Mouse (Mus musculus): ENCODE data around the gene Crebzf. TPM values are rescaled to one million over a fixed set of nuclear protein-coding genes. Genes with fewer than 3 reads are reported as not detected.
A peak's percentile ranks its signal among the peaks of the same experiment; 100 is the strongest.

The Crebzf gene
- polyA plus RNA-seq, 1 experiment from 2014 or later, result 53.5 TPM

GRCm38 (mm10) chr7:90460930-90461329 lies 18.4 kb downstream of the Crebzf start:
- 16% methylated on average over 14 of the region's 14 CpGs for WGBS
- ATAC-seq (replicated peaks; ENCODE audit: insufficient number of reproducible peaks, low FRiP score, low TSS enrichment, low read depth) (no peak), DNase-seq (ENCODE audit: low spot score) (peak; percentile 37)
- Histone ChIP-seq H3K4me2 (ENCODE audit: low read depth, low read length) (no peak overlapping the region), H3K9me3 (replicated peaks; ENCODE audit: control insufficient read depth, low read length) (no peaks in the 10 kb centered on the region), H3K27me3 (ENCODE audit: control insufficient read depth, insufficient read depth, low read length) (no peaks in the 10 kb centered on the region), H3K9ac (replicated peaks; ENCODE audit: low read length) (no peak overlapping the region), H3K4me3 (ENCODE audit: low read depth, low read length) (no peak overlapping the region), H3K4me1 (ENCODE audit: control insufficient read depth, insufficient read depth, low read length) (no peaks in the 10 kb centered on the region; the same call in 1 of the 2 replicates), H3K36me3 (replicated peaks; ENCODE audit: control insufficient read depth, insufficient read depth, low read depth, low read length) (no peaks in the 10 kb centered on the region), H3K27ac (replicated peaks; ENCODE audit: low read depth, low read length) (no peak overlapping the region)

GRCm38 (mm10) chr7:90461441-90461840 lies 18.9 kb downstream of the Crebzf start:
- Histone ChIP-seq H3K9me3 (replicated peaks; ENCODE audit: control insufficient read depth, low read length) (no peaks in the 10 kb centered on the region), H3K4me2 (ENCODE audit: low read depth, low read length) (no peak overlapping the region), H3K36me3 (replicated peaks; ENCODE audit: control insufficient read depth, insufficient read depth, low read depth, low read length) (no peaks in the 10 kb centered on the region), H3K4me1 (ENCODE audit: control insufficient read depth, insufficient read depth, low read length) (no peaks in the 10 kb centered on the region; the same call in 1 of the 2 replicates), H3K4me3 (ENCODE audit: low read depth, low read length) (no peak overlapping the region), H3K27me3 (ENCODE audit: control insufficient read depth, insufficient read depth, low read length) (no peaks in the 10 kb centered on the region), H3K27ac (replicated peaks; ENCODE audit: low read depth, low read length) (no peak overlapping the region), H3K9ac (replicated peaks; ENCODE audit: low read length) (no peak overlapping the region)
- ATAC-seq (replicated peaks; ENCODE audit: insufficient number of reproducible peaks, low FRiP score, low TSS enrichment, low read depth) (no peak), DNase-seq (ENCODE audit: low spot score) (no peak)
- 92% methylated on average over 5 of the region's 5 CpGs for WGBS

- H3K27me3 ChIP-seq (ENCODE audit: control insufficient read depth, insufficient read depth, low read length), result peaks cover 2% of the 10 kb centered on the region; the same call in 1 of the 2 replicates
- no peak overlapping the region for H3K9ac ChIP-seq (replicated peaks; ENCODE audit: low read length)
- WGBS, result 56% methylated on average over 2 of the region's 2 CpGs
- no peak overlapping the region for H3K4me2 ChIP-seq (ENCODE audit: low read depth, low read length)
- H3K4me3 ChIP-seq (ENCODE audit: low read depth, low read length), result no peak overlapping the region
- ATAC-seq (replicated peaks; ENCODE audit: insufficient number of reproducible peaks, low FRiP score, low TSS enrichment, low read depth) (no peak), DNase-seq (ENCODE audit: low spot score) (no peak)
- H3K4me1 ChIP-seq (ENCODE audit: control insufficient read depth, insufficient read depth, low read length), result no peaks in the 10 kb centered on the region
- H3K36me3 ChIP-seq (replicated peaks; ENCODE audit: control insufficient read depth, insufficient read depth, low read depth, low read length), result no peaks in the 10 kb centered on the region
- no peak overlapping the region for H3K27ac ChIP-seq (replicated peaks; ENCODE audit: low read depth, low read length)
- H3K9me3 ChIP-seq (replicated peaks; ENCODE audit: control insufficient read depth, low read length), result no peaks in the 10 kb centered on the region
Measured at GRCm38 (mm10) chr7:90473511-90473910, 31.0 kb downstream of the Crebzf start.

- Histone ChIP-seq H3K4me1 (ENCODE audit: control insufficient read depth, insufficient read depth, low read length) (no peaks in the 10 kb centered on the region), H3K9me3 (replicated peaks; ENCODE audit: control insufficient read depth, low read length) (no peaks in the 10 kb centered on the region), H3K4me3 (ENCODE audit: low read depth, low read length) (peak within 1 kb of the TSS; percentile 65), H3K9ac (replicated peaks; ENCODE audit: low read length) (peak within 1 kb of the TSS; percentile 72), H3K27me3 (ENCODE audit: control insufficient read depth, insufficient read depth, low read length) (peaks cover 2% of the 10 kb centered on the region; the same call in 1 of the 2 replicates), H3K36me3 (replicated peaks; ENCODE audit: control insufficient read depth, insufficient read depth, low read depth, low read length) (no peaks in the 10 kb centered on the region), H3K27ac (replicated peaks; ENCODE audit: low read depth, low read length) (no peak within 1 kb of the TSS; the same call in 1 of the 2 replicates), H3K4me2 (ENCODE audit: low read depth, low read length) (peak within 1 kb of the TSS; percentile 88)
- ATAC-seq (replicated peaks; ENCODE audit: insufficient number of reproducible peaks, low FRiP score, low TSS enrichment, low read depth), result peak; percentile 100
- 0% methylated on average over 36 of the region's 36 CpGs for WGBS
- peak; percentile 98 for DNase-seq (ENCODE audit: low spot score)
Measured at GRCm38 (mm10) chr7:90475793-90476312, 33.3 kb downstream of the Crebzf start, which contains the start of gene Tmem126b. Gene Tmem126b (minus strand): TSS chr7:90476001.

- H3K4me1 ChIP-seq (ENCODE audit: control insufficient read depth, insufficient read depth, low read length), result no peaks in the 10 kb centered on the region
- ATAC-seq (replicated peaks; ENCODE audit: insufficient number of reproducible peaks, low FRiP score, low TSS enrichment, low read depth) (peak; percentile 42), DNase-seq (ENCODE audit: low spot score) (peak; percentile 38)
- no peaks in the 10 kb centered on the region for H3K9me3 ChIP-seq (replicated peaks; ENCODE audit: control insufficient read depth, low read length)
- peak within 1 kb of the TSS; percentile 88 for H3K4me2 ChIP-seq (ENCODE audit: low read depth, low read length)
- H3K36me3 ChIP-seq (replicated peaks; ENCODE audit: control insufficient read depth, insufficient read depth, low read depth, low read length), result no peaks in the 10 kb centered on the region
- H3K27me3 ChIP-seq (ENCODE audit: control insufficient read depth, insufficient read depth, low read length), result peaks cover 2% of the 10 kb centered on the region; the same call in 1 of the 2 replicates
- WGBS, result under 1% methylated on average over 32 of the region's 32 CpGs
- H3K27ac ChIP-seq (replicated peaks; ENCODE audit: low read depth, low read length), result no peak within 1 kb of the TSS; the same call in 1 of the 2 replicates
- H3K4me3 ChIP-seq (ENCODE audit: low read depth, low read length), result peak within 1 kb of the TSS; percentile 65
- peak within 1 kb of the TSS; percentile 72 for H3K9ac ChIP-seq (replicated peaks; ENCODE audit: low read length)
Measured at GRCm38 (mm10) chr7:90476313-90477245, 34.0 kb downstream of the Crebzf start, which contains the start of gene Dlg2. Gene Dlg2 (plus strand): TSS chr7:90476672.

GRCm38 (mm10) chr7:90482607-90483006 lies 40.1 kb downstream of the Crebzf start:
- no peaks in the 10 kb centered on the region for H3K9me3 ChIP-seq (replicated peaks; ENCODE audit: control insufficient read depth, low read length)
- no peak overlapping the region for H3K4me3 ChIP-seq (ENCODE audit: low read depth, low read length)
- DNase-seq (ENCODE audit: low spot score), result no peak
- H3K27me3 ChIP-seq (ENCODE audit: control insufficient read depth, insufficient read depth, low read length), result no peaks in the 10 kb centered on the region
- no peak overlapping the region for H3K27ac ChIP-seq (replicated peaks; ENCODE audit: low read depth, low read length)
- WGBS, result 92% methylated on average over 2 of the region's 2 CpGs
- H3K4me2 ChIP-seq (ENCODE audit: low read depth, low read length), result no peak overlapping the region
- ATAC-seq (replicated peaks; ENCODE audit: insufficient number of reproducible peaks, low FRiP score, low TSS enrichment, low read depth), result no peak
- H3K36me3 ChIP-seq (replicated peaks; ENCODE audit: control insufficient read depth, insufficient read depth, low read depth, low read length), result no peaks in the 10 kb centered on the region
- no peaks in the 10 kb centered on the region for H3K4me1 ChIP-seq (ENCODE audit: control insufficient read depth, insufficient read depth, low read length)
- no peak overlapping the region for H3K9ac ChIP-seq (replicated peaks; ENCODE audit: low read length)
